Mouse (Mus musculus) heart, embryonic 16.5 days (tissue): ENCODE data around the gene Hspb3. TPM values are rescaled to one million over a fixed set of nuclear protein-coding genes. Genes with fewer than 3 reads are reported as not detected.

Experiments used
- ATAC-seq: fragments of 200-750 bp; cut with Nextera tagmentation; replicated peaks from 2 replicates; pipeline ENCODE4 v1.8.0; 2017; ENCODE audit warnings: moderate number of reproducible peaks; ENCODE audit not compliant: insufficient read depth, low FRiP score; ENCODE audit errors: extremely low read depth
- H3K27ac ChIP-seq: fragments of 300-500 bp; sonication (generic); 2 replicates; pipeline ENCODE4 v1.5.1; 2014; ENCODE audit warnings: mild to moderate bottlenecking, low read length, control low read depth, moderate library complexity
- H3K27me3 ChIP-seq: fragments of 300-500 bp; sonication (generic); 2 replicates; pipeline ENCODE4 v1.6.1; 2014; ENCODE audit warnings: low read length, mixed read lengths; ENCODE audit not compliant: control insufficient read depth, insufficient read depth
- H3K36me3 ChIP-seq: fragments of 300-500 bp; sonication (generic); 2 replicates; pipeline ENCODE4 v1.6.1; 2014; ENCODE audit not compliant: control insufficient read depth, insufficient read depth
- H3K4me1 ChIP-seq: fragments of 300-500 bp; sonication (generic); 2 replicates; pipeline ENCODE4 v1.6.1; 2014; ENCODE audit warnings: low read length, mixed read lengths; ENCODE audit not compliant: control insufficient read depth, insufficient read depth
- H3K4me2 ChIP-seq: fragments of 300-500 bp; sonication (generic); 2 replicates; pipeline ENCODE4 v1.6.1; 2014; ENCODE audit warnings: low read depth, mild to moderate bottlenecking, control low read depth, low read length
- H3K4me3 ChIP-seq: fragments of 300-500 bp; sonication (generic); 2 replicates; pipeline ENCODE4 v1.5.1; 2014; ENCODE audit warnings: mild to moderate bottlenecking, control low read depth, low read length
- H3K9ac ChIP-seq: fragments of 300-500 bp; sonication (generic); 2 replicates; pipeline ENCODE4 v1.6.1; 2014; ENCODE audit warnings: low read length, control low read depth
- H3K9me3 ChIP-seq: fragments of 300-500 bp; sonication (generic); replicated peaks from 2 replicates; pipeline ENCODE4 v1.6.1; 2016; ENCODE audit warnings: low read length; ENCODE audit not compliant: control insufficient read depth
- WGBS: fragments of 180-500 bp; shearing (Covaris S2); extraction: QIAGEN DNeasy Blood & Tissue Kit; methylation state at CpG from one replicate; pipeline ENCODE4 v1.1.7; 2014; 5-methylcytosine and 5-hydroxymethylcytosine counted together
- polyA plus RNA-seq: library from polyadenylated mRNA; unstranded; fragments of >200 nt; fragmentation: Nextera tagmentation; extraction: Ambion mirVana; gene quantifications from 2 replicates; pipeline ENCODE4 v1.2.1, GENCODE M21; 2015

Gene Hspb3
- polyA plus RNA-seq, 1 experiment from 2014 or later, result 49.1 TPM

DNA sequence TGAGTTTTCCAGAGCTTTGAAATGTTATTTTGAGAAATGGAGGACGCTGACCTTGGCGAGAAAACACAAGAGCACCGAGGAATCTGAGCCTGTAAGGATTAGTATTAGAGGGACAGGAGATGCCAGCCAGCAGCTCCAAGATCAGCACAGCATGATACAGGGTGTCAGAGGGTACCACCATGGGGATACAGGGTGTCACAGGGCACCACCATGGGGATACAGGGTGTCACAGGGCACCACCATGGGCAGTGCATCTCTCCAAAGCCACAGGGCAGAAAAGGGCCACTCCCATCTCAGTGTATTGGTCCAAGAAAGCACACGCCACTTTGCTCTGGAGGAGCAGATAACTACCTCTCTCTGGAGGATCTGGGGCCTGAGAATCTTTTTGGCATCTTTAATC is 6.8 kb downstream of the Hspb3 start:
- H3K27ac ChIP-seq, result peak overlapping the region; percentile 82
- ATAC-seq, result no peak
- 78% methylated on average over 4 of the region's 4 CpGs for WGBS

DNA sequence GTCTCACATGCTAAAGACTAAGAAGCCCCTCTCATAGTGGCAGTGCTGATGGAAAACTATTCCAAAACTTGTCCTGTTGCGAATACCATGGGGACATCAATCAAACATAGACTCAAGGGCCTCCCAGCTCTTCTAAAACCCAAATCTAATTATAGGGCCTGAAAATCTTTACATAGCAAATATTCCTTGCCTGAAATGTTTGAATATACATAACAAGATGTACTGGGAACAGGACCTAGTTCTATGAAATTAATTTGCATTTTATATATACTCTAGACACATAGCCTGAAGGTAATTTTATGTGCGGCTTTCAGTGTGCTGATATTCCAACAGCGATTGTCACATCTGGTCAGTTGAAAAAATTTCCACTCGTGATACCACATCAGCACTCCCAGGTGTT is 8.0 kb downstream of the Hspb3 start:
- Histone ChIP-seq H3K4me3 (no peak overlapping the region), H3K9ac (no peak overlapping the region), H3K27me3 (no peaks in the 10 kb centered on the region), H3K9me3 (peaks cover 4% of the 10 kb centered on the region; the same call in 1 of the 2 replicates), H3K4me2 (no peak overlapping the region), H3K4me1 (peaks cover 10% of the 10 kb centered on the region), H3K36me3 (0 out of 2 replicates have a peak, but pooled peaks cover 3% of the 10 kb centered on the region), H3K27ac (no peak overlapping the region)
- ATAC-seq, result no peak
- 91% methylated on average over 4 of the region's 4 CpGs for WGBS

More for the DNA sequence above, 6.8 kb downstream of the Hspb3 start:
- Histone ChIP-seq H3K4me2 (peak overlapping the region; percentile 57; the same call in 1 of the 2 replicates), H3K4me1 (peaks cover 10% of the 10 kb centered on the region), H3K9ac (no peak overlapping the region), H3K9me3 (peaks cover 4% of the 10 kb centered on the region; the same call in 1 of the 2 replicates), H3K4me3 (no peak overlapping the region), H3K27me3 (no peaks in the 10 kb centered on the region), H3K36me3 (0 out of 2 replicates have a peak, but pooled peaks cover 3% of the 10 kb centered on the region)

DNA sequence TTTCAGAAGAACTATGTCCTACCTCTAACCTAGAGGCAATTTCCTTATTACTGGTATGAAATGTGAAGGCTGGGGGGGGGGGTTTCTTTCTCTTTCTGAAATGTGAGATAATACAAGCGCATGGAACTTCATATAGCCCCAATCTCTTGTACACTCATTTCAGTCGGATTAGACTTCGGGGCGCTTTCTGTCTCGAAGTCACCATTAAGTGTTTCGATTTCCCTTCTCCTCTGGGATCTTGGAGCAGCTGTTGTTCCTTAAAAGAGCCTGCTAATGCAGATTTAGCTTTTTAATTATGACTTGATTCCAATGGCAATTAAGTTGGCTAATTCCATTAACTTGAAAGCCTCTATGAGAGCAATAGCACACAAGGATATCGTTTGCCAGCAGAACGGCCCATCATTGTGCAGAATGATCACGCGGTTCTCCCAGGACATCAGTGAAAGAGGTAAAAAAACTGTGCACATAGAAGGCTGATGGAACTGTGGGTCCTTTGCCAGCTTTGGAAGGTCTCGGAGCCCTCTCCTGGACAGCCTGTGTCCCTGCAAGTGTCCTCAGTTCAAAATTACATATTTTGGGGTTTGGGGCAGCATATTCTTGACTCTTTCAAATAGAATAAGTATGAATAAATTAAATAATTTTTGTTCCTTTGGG is 22.4 kb downstream of the Hspb3 start:
- ATAC-seq, result no peak
- no peak overlapping the region for H3K9ac ChIP-seq
- H3K36me3 ChIP-seq, result no peaks in the 10 kb centered on the region
- H3K9me3 ChIP-seq, result no peaks in the 10 kb centered on the region
- H3K4me2 ChIP-seq, result no peak overlapping the region
- H3K4me1 ChIP-seq, result no peaks in the 10 kb centered on the region
- WGBS, result 75% methylated on average over 11 of the region's 11 CpGs
- H3K27me3 ChIP-seq, result no peaks in the 10 kb centered on the region
- no peak overlapping the region for H3K27ac ChIP-seq
- no peak overlapping the region for H3K4me3 ChIP-seq

DNA sequence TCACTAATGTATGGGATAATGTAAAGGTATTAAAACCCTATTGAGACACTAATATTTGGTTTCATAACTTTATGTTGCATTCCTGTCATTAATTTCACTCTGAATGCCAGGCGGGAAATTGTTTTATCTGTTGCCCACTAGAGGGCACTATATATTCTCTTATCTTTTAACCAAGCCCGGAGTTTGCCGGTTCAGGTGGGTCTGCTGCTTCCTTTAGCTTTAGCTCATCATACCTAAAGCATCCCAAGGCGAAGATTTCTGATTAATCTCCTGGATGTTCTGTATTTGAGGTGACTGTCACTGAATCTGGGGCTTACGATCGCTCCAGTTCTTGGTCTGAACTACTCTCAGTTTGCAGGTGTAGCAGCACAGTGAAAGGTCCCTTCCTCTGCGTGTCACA is 24.6 kb downstream of the Hspb3 start:
- no peaks in the 10 kb centered on the region for H3K36me3 ChIP-seq
- H3K4me2 ChIP-seq, result peak overlapping the region; percentile 35
- no peaks in the 10 kb centered on the region for H3K9me3 ChIP-seq
- 0 out of 2 replicates have a peak, but pooled peaks cover 3% of the 10 kb centered on the region for H3K4me1 ChIP-seq
- no peaks in the 10 kb centered on the region for H3K27me3 ChIP-seq
- H3K9ac ChIP-seq, result no peak overlapping the region
- no peak overlapping the region for H3K4me3 ChIP-seq
- 23% methylated on average over 7 of the region's 7 CpGs for WGBS
- no peak for ATAC-seq
- no peak overlapping the region for H3K27ac ChIP-seq

DNA sequence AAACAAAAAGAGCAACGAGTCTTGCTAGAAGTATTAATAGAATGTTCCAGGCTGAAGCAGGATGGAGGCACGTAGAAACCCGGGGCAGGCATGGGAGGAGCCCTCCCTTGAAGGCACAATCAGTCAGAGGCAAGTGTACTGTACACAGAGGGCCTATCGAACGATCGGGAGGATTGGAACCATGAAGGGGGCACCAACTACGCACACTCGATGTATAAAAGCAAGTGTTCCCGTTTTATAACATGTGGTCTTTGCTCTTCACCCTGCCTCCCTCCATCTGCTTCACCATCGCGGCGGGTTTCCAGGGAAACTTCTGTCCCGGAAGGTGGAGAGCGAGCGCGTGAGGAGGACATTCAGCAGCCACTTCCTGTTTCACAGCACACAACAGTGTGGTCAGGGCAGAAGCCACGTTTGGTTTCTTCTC is 27.7 kb downstream of the Hspb3 start:
- H3K4me3 ChIP-seq, result no peak overlapping the region
- no peak; the same call in 1 of the 2 replicates for ATAC-seq
- 60% methylated on average over 17 of the region's 17 CpGs for WGBS
- no peak overlapping the region for H3K27ac ChIP-seq
- H3K4me1 ChIP-seq, result 0 out of 2 replicates have a peak, but pooled peaks cover 3% of the 10 kb centered on the region
- H3K9ac ChIP-seq, result no peak overlapping the region
- peak overlapping the region; percentile 17 for H3K4me2 ChIP-seq
- H3K36me3 ChIP-seq, result no peaks in the 10 kb centered on the region
- no peaks in the 10 kb centered on the region for H3K27me3 ChIP-seq
- no peaks in the 10 kb centered on the region for H3K9me3 ChIP-seq

DNA sequence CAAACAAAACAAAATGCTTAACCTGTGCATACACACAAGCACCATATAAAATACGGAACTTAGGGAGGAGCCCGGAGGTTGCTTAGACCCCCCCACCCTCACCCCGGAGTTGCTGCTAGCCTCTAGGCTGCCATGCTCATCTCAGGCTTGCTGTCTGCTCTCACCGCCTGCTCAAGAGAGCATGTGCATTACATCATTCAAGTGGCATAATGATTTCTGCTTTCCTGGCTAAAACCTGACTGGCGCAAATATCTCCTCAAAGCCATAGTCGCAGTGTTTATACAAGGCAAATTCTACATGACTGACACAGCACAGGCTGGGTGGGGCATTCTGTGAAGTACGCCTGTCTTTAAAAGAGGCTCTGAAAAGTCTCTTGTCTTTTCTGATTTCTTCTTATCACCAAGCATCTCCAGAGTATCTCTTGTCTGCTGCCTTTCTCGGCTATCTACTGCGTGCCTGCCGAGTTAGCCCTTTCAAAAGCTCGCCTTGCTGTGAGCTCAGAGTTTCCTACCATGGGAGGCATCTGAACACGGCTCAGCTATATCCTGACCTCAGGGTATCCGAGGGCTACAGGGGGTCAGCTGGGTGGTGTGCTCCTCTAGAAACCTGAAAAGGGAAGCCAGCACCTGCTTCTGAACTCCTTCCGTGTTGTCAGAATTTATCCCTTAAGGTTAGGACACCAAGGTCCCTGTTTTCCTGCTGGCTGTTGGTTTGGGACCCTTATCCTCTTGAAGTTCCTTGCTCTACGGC is 28.6 kb downstream of the Hspb3 start:
- H3K36me3 ChIP-seq, result no peaks in the 10 kb centered on the region

DNA sequence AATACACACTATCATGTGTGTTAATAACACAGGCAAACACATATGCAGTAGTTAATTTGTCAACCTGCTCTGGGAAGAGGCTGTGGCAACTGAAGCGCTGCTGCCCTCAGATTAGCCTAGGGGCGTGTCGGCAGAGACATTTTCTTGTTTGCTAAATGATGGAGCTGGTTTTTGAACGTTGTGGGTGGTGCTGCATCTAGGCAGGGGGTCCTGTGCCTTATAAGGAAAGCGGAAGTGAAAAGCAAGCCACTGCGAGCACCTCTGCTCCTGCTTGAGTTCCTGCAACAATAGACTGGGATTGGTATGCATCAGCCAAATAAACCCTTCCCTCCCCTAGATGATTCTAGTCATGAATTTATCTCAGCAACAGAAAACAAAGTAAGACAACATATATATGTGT is 31.0 kb downstream of the Hspb3 start:
- no peaks in the 10 kb centered on the region for H3K36me3 ChIP-seq
- WGBS, result 55% methylated on average over 6 of the region's 6 CpGs
- no peaks in the 10 kb centered on the region for H3K9me3 ChIP-seq
- no peak overlapping the region for H3K4me3 ChIP-seq
- 0 out of 2 replicates have a peak, but pooled peaks cover 3% of the 10 kb centered on the region for H3K4me1 ChIP-seq
- ATAC-seq, result no peak
- no peak overlapping the region for H3K27ac ChIP-seq
- H3K9ac ChIP-seq, result no peak overlapping the region
- no peaks in the 10 kb centered on the region for H3K27me3 ChIP-seq
- no peak overlapping the region for H3K4me2 ChIP-seq

More for the DNA sequence above, 28.6 kb downstream of the Hspb3 start:
- H3K27me3 ChIP-seq, result no peaks in the 10 kb centered on the region
- no peak overlapping the region for H3K9ac ChIP-seq
- no peak overlapping the region for H3K27ac ChIP-seq
- 0 out of 2 replicates have a peak, but pooled peaks cover 3% of the 10 kb centered on the region for H3K4me1 ChIP-seq
- no peak overlapping the region for H3K4me2 ChIP-seq
- WGBS, result 38% methylated on average over 15 of the region's 15 CpGs
- no peak for ATAC-seq
- no peaks in the 10 kb centered on the region for H3K9me3 ChIP-seq
- H3K4me3 ChIP-seq, result no peak overlapping the region

DNA sequence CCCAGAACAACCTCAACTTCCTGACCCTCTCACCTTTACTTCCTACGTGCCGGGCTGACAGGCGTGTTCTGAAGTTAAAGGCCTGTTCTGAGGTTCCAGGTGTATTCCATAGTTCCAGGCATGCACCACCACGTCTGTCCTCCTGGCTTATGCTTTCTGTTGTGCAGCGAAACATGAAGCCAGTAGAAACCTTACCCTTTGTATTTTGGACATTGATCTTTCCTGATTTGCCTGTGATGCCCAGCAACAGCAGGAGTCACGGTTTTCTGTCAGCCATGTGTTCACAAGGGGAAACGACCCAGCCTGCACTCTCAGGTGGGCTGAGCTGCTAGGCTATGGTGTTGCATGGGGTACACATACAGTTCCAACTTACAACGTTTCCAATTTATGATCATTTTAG is 35.9 kb downstream of the Hspb3 start:
- no peak for ATAC-seq
- no peaks in the 10 kb centered on the region for H3K4me1 ChIP-seq
- H3K9ac ChIP-seq, result no peak overlapping the region
- H3K9me3 ChIP-seq, result no peaks in the 10 kb centered on the region
- no peak overlapping the region for H3K27ac ChIP-seq
- H3K4me3 ChIP-seq, result no peak overlapping the region
- H3K4me2 ChIP-seq, result no peak overlapping the region
- no peaks in the 10 kb centered on the region for H3K36me3 ChIP-seq
- WGBS, result 81% methylated on average over 8 of the region's 8 CpGs
- H3K27me3 ChIP-seq, result no peaks in the 10 kb centered on the region

DNA sequence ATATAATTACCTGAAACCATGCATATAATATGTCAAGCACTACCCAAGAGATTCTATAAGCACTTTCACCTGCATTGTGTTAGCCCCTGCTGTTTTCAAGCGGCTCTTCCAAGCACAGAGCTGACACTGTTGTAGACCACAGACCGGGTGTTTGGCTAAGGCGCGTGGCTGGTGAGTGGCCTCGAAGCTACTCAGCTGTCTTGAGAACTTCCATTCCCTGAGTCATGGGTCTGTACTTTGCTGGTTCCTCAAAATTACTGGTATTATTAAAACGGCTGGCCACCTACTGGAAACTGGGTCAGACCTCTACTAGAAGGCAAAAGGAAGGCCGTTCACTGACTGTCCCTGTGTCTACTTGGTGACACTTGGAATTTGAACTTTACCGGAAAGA is 40.6 kb downstream of the Hspb3 start:
- H3K27me3 ChIP-seq, result no peaks in the 10 kb centered on the region
- WGBS, result 63% methylated on average over 8 of the region's 8 CpGs
- no peaks in the 10 kb centered on the region for H3K9me3 ChIP-seq
- no peak overlapping the region for H3K4me3 ChIP-seq
- H3K36me3 ChIP-seq, result no peaks in the 10 kb centered on the region
- H3K4me2 ChIP-seq, result no peak overlapping the region
- no peak overlapping the region for H3K9ac ChIP-seq
- 0 out of 2 replicates have a peak, but pooled peaks cover 3% of the 10 kb centered on the region for H3K4me1 ChIP-seq
- no peak for ATAC-seq
- H3K27ac ChIP-seq, result no peak overlapping the region
